Mouse (Mus musculus) MEL (cell line): ENCODE data around the gene Tnfrsf12a. TPM values are rescaled to one million over a fixed set of nuclear protein-coding genes. Genes with fewer than 3 reads are reported as not detected.

Experiments used
- DNase-seq: peaks from one replicate; pipeline ENCODE4 v3.0.0; 2011; ENCODE audit warnings: low read depth, low spot score
- H3K27ac ChIP-seq: 2 replicates; pipeline ENCODE4 v1.5.1; 2012; ENCODE audit warnings: low read depth, mild to moderate bottlenecking, control low read depth, low read length, moderate library complexity; ENCODE audit not compliant: control insufficient read depth
- H3K27me3 ChIP-seq, 2 experiments: fragments of 150-350 bp in 1 of 2; sonication (generic) in 1 of 2; 2 replicates each; pipeline ENCODE4 v1.6.1; 2012; ENCODE audit warnings: low read length in 2 of 2, mild to moderate bottlenecking in 2 of 2, improper control_type of control experiment in 1 of 2, moderate library complexity in 1 of 2; ENCODE audit not compliant: insufficient read depth in 2 of 2, control insufficient read depth in 1 of 2
- H3K36me3 ChIP-seq, 2 experiments: 2 replicates each; pipeline ENCODE4 v1.6.1; 2012 to 2014; ENCODE audit warnings: low read length in 2 of 2, improper control_type of control experiment in 1 of 2, inconsistent platforms in 1 of 2, mild to moderate bottlenecking in 1 of 2; ENCODE audit not compliant: insufficient read depth in 2 of 2, control insufficient read depth in 1 of 2
- H3K4me1 ChIP-seq, 2 experiments: fragments of 150-350 bp in 1 of 2; sonication (generic) in 1 of 2; 2 replicates each; pipeline ENCODE4 v1.6.1; 2012; ENCODE audit warnings: low read length in 2 of 2, improper control_type of control experiment in 1 of 2, mild to moderate bottlenecking in 1 of 2; ENCODE audit not compliant: insufficient read depth in 2 of 2, control insufficient read depth in 1 of 2
- H3K4me3 ChIP-seq, 2 experiments: fragments of 150-350 bp in 1 of 2; sonication (generic) in 1 of 2; 2 replicates each; pipeline ENCODE4 v1.5.1; 2012; ENCODE audit warnings: low read depth in 2 of 2, low read length in 2 of 2, mild to moderate bottlenecking in 2 of 2, moderate library complexity in 2 of 2, control low read depth in 1 of 2, improper control_type of control experiment in 1 of 2; ENCODE audit not compliant: control insufficient read depth in 1 of 2, insufficient read depth in 1 of 2
- H3K79me2 ChIP-seq: 2 replicates; pipeline ENCODE4 v1.6.1; 2012; ENCODE audit warnings: mild to moderate bottlenecking, low read length, moderate library complexity; ENCODE audit not compliant: control insufficient read depth, poor library complexity, insufficient read depth
- H3K9ac ChIP-seq: 2 replicates; pipeline ENCODE4 v1.6.1; 2012; ENCODE audit warnings: low read depth, mild to moderate bottlenecking, control low read depth, low read length, moderate library complexity; ENCODE audit not compliant: control insufficient read depth, poor library complexity, severe bottlenecking
- H3K9me3 ChIP-seq: fragments of 150-350 bp; sonication (generic); replicated peaks from 2 replicates; pipeline ENCODE4 v1.6.1; 2012; ENCODE audit warnings: mild to moderate bottlenecking, low read length, improper control_type of control experiment, moderate library complexity; ENCODE audit not compliant: insufficient read depth
- CHD2 ChIP-seq: IDR thresholded peaks from 2 replicates; pipeline ENCODE4 v1.6.1; 2011; ENCODE audit warnings: low read length, improper control_type of control experiment
- CTCF ChIP-seq, 3 experiments: IDR thresholded peaks in 2 of 3; conservative IDR thresholded peaks in 1 of 3; 2 replicates each; pipeline ENCODE4 v1.5.1; 2011 to 2012; ENCODE audit warnings: low read length in 3 of 3, low read depth in 2 of 3, mild to moderate bottlenecking in 2 of 3, improper control_type of control experiment in 1 of 3, inconsistent platforms in 1 of 3, mixed read lengths in 1 of 3, moderate library complexity in 1 of 3; ENCODE audit not compliant: control insufficient read depth in 1 of 3, insufficient read depth in 1 of 3, poor library complexity in 1 of 3, severe bottlenecking in 1 of 3
- E2F4 ChIP-seq: IDR thresholded peaks from 2 replicates; pipeline ENCODE4 v1.6.1; 2011; ENCODE audit warnings: low read depth, low read length, improper control_type of control experiment, borderline replicate concordance
- ELF1 ChIP-seq: IDR thresholded peaks from 2 replicates; pipeline ENCODE4 v1.6.1; 2014; ENCODE audit warnings: low read depth, mild to moderate bottlenecking, inconsistent platforms, low read length, improper control_type of control experiment, moderate library complexity
- EP300 ChIP-seq, 2 experiments: IDR thresholded peaks; 2 replicates each; pipeline ENCODE4 v1.6.1; 2011; ENCODE audit warnings: improper control_type of control experiment in 2 of 2, low read length in 2 of 2, low read depth in 1 of 2, mild to moderate bottlenecking in 1 of 2
- GATA1 ChIP-seq: IDR thresholded peaks from 2 replicates; pipeline ENCODE4 v1.6.1; 2011; ENCODE audit warnings: low read depth, low read length, improper control_type of control experiment
- JUND ChIP-seq: IDR thresholded peaks from 2 replicates; pipeline ENCODE4 v1.6.1; 2011; ENCODE audit warnings: low read depth, mild to moderate bottlenecking, improper control_type of control experiment, low read length
- MEF2A ChIP-seq: IDR thresholded peaks from 2 replicates; pipeline ENCODE4 v1.6.1; 2014; ENCODE audit warnings: low read depth, mild to moderate bottlenecking, inconsistent platforms, low read length, improper control_type of control experiment; ENCODE audit not compliant: poor library complexity, insufficient replicate concordance, severe bottlenecking; ENCODE audit errors: extremely low read depth
- MYB ChIP-seq: IDR thresholded peaks from 2 replicates; pipeline ENCODE4 v1.6.1; 2011; ENCODE audit warnings: mild to moderate bottlenecking, low read depth, low read length, improper control_type of control experiment
- MYC ChIP-seq: IDR thresholded peaks from 2 replicates; pipeline ENCODE4 v1.6.1; 2011; ENCODE audit warnings: low read depth, mild to moderate bottlenecking, low read length, improper control_type of control experiment, moderate library complexity
- NRF1 ChIP-seq: IDR thresholded peaks from 2 replicates; pipeline ENCODE4 v1.6.1; 2014; ENCODE audit warnings: low read depth, mild to moderate bottlenecking, inconsistent platforms, low read length, improper control_type of control experiment, moderate library complexity; ENCODE audit not compliant: poor library complexity, insufficient read depth, severe bottlenecking
- POLR2A ChIP-seq, 2 experiments: IDR thresholded peaks; 2 replicates each; pipeline ENCODE4 v1.6.1; 2011 to 2012; ENCODE audit warnings: low read length in 2 of 2, mild to moderate bottlenecking in 2 of 2, control low read depth in 1 of 2, improper control_type of control experiment in 1 of 2, low read depth in 1 of 2, moderate library complexity in 1 of 2; ENCODE audit not compliant: control insufficient read depth in 1 of 2, insufficient read depth in 1 of 2, poor library complexity in 1 of 2
- POLR2AphosphoS5 ChIP-seq: IDR thresholded peaks from 2 replicates; pipeline ENCODE4 v1.6.1; 2012; ENCODE audit warnings: low read depth, borderline replicate concordance, mild to moderate bottlenecking, inconsistent platforms, low read length, moderate library complexity, mixed read lengths
- RCOR1 ChIP-seq: IDR thresholded peaks from 2 replicates; pipeline ENCODE4 v1.6.1; 2012; ENCODE audit warnings: low read depth, mild to moderate bottlenecking, inconsistent platforms, low read length, improper control_type of control experiment
- TAL1 ChIP-seq: IDR thresholded peaks from 2 replicates; pipeline ENCODE4 v1.6.1; 2012; ENCODE audit warnings: mild to moderate bottlenecking, inconsistent platforms, low read length, moderate library complexity, mixed read lengths
- TCF12 ChIP-seq: IDR thresholded peaks from 2 replicates; pipeline ENCODE4 v1.6.1; 2014; ENCODE audit warnings: low read depth, mild to moderate bottlenecking, inconsistent platforms, low read length, improper control_type of control experiment, moderate library complexity
- USF1 ChIP-seq: IDR thresholded peaks from 2 replicates; pipeline ENCODE4 v1.6.1; 2014; ENCODE audit warnings: low read depth, mild to moderate bottlenecking, inconsistent platforms, low read length, improper control_type of control experiment, moderate library complexity
- USF2 ChIP-seq, 2 experiments: IDR thresholded peaks; 2 replicates each; pipeline ENCODE4 v1.6.1; 2011 to 2012; ENCODE audit warnings: improper control_type of control experiment in 2 of 2, low read length in 2 of 2, borderline replicate concordance in 1 of 2, inconsistent platforms in 1 of 2, low read depth in 1 of 2, mild to moderate bottlenecking in 1 of 2; ENCODE audit not compliant: insufficient read depth in 1 of 2
- ZC3H11A ChIP-seq: IDR thresholded peaks from 2 replicates; pipeline ENCODE4 v1.6.1; 2012; ENCODE audit warnings: low read depth, mild to moderate bottlenecking, inconsistent platforms, low read length, improper control_type of control experiment
- ZNF384 ChIP-seq: IDR thresholded peaks from 2 replicates; pipeline ENCODE4 v1.6.1; 2012; ENCODE audit warnings: low read depth, mild to moderate bottlenecking, inconsistent platforms, low read length, improper control_type of control experiment
- polyA plus RNA-seq, 2 experiments: library from polyadenylated mRNA; stranded (reverse) in 1 of 2; unstranded in 1 of 2; fragments of >175 nt in 1 of 2; fragments of >200 nt in 1 of 2; gene quantifications; 2 replicates each; pipeline versions ENCODE4 v1.2.1 to v1.2.4; 2012; ENCODE audit warnings: low replicate concordance in 2 of 2, low read depth in 1 of 2; ENCODE audit not compliant: insufficient read length in 2 of 2, insufficient read depth in 1 of 2, missing spikeins in 1 of 2
- total RNA-seq: library from RNA; depleted of rRNA; stranded (reverse); fragments of 300-350 nt; gene quantifications from 2 replicates; pipeline ENCODE4 v1.2.3, GENCODE M21; 2012

The Tnfrsf12a gene
- total and polyA plus RNA-seq, 3 experiments = 14.7 to 18.8 TPM; not detected in 1

DNA sequence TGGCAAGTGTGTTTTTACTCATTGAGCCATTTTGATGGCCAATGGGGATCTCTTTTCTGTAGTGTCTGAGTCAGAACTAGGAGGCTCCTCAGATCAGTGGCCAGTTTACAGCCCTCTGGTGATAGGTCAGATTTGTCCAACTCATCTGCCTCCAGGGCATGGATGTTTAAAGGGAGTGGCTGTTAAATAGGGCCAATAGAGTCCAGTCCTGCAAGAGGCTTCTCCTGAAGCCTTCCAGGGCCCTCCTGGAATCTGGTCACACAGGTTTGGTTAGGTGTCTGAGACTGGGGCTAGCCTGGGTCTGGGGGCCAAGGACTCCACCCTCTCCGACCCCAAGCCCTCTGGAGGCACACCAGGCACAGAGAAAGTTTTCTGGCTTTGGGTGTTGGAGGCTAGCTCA is 17.2 kb upstream of the Tnfrsf12a start:
- Histone ChIP-seq H3K36me3 (peaks cover 0 to 2% of the 10 kb centered on the region in 2 experiments; a peak in 2 of 4 replicates), H3K9ac (no peak overlapping the region), H3K4me3 (no peak overlapping the region), H3K79me2 (no peaks in the 10 kb centered on the region; the same call in 1 of the 2 replicates), H3K27ac (no peak overlapping the region), H3K27me3 (no peaks in the 10 kb centered on the region), H3K9me3 (no peaks in the 10 kb centered on the region), H3K4me1 (peaks cover 5 to 7% of the 10 kb centered on the region in 2 experiments; a peak in 3 of 4 replicates)
- no peak for DNase-seq
- TF ChIP-seq USF1 (no peak), E2F4 (no peak), TCF12 (no peak), POLR2AphosphoS5 (no peak), ZNF384 (no peak), MEF2A (no peak), RCOR1 (no peak), GATA1 (no peak), JUND (no peak), EP300 (IDR thresholded peaks at IDR 0.05; ENCODE audit: low read depth in 1 of 2, low read length in 2 of 2) (no peak), CHD2 (no peak), CTCF (IDR thresholded peaks at IDR 0.05 in 2 of 3, conservative IDR thresholded peaks at IDR 0.05 in 1 of 3; ENCODE audit: control insufficient read depth in 1 of 3, insufficient read depth in 1 of 3, low read depth in 2 of 3, low read length in 3 of 3, poor library complexity in 1 of 3, severe bottlenecking in 1 of 3) (no peak), POLR2A (IDR thresholded peaks at IDR 0.05; ENCODE audit: control insufficient read depth in 1 of 2, insufficient read depth in 1 of 2, low read depth in 1 of 2, low read length in 2 of 2, poor library complexity in 1 of 2) (no peak), MYC (no peak), MYB (no peak), NRF1 (no peak), USF2 (IDR thresholded peaks at IDR 0.05; ENCODE audit: borderline replicate concordance in 1 of 2, insufficient read depth in 1 of 2, low read depth in 1 of 2, low read length in 2 of 2) (no peak)

DNA sequence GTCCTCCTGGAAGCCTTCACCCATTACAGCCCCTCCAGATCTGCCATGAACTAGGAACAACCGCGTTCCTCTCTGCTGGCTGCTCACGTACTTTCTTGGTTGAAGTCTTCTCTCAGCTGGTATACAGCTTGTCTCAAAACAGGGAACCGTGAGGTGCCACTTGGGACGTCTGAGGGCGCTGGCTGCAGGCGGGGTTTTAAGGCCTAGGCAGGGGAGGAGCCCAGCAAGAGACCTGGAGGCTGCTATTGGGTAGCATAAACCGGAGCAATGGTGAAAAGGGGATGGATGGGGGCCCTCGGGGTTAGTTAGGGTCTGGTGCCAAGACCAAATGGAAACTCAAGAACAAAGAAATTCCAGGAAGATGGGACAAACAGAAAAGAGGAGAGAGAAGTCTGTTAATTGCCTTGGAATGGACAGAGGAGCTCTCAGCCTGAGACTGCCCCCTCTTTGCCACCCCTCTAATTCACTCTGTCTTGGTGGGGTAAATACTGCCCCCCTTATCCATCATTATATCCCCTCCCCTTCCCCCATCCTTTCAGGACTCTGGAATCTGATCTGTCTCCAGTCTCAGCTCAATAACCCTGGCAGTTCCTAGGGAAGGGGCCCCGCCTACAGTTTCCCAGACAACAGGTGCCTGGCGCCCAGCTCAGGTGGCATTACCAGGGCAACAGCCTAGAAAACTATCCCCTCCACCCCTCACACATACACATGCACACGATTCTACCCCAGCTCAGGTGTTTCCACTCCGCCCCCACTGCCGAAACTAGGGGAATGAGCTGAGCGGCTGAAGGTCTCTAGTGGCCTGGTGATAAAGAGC is 6.8 kb upstream of the Tnfrsf12a start, which contains the start of gene Cldn9:
Cldn9 (minus strand) TSS at position 171 of the 817 bp plus-strand sequence.
- H3K27me3 ChIP-seq = no peaks in the 10 kb centered on the region
- no peak within 1 kb of the TSS for H3K9ac ChIP-seq
- H3K4me1 ChIP-seq = peaks cover 0 to 19% of the 10 kb centered on the region in 2 experiments; a peak in 3 of 4 replicates

More for the DNA sequence above, 6.8 kb upstream of the Tnfrsf12a start, which contains the start of gene Cldn9:
- no peaks in the 10 kb centered on the region for H3K9me3 ChIP-seq
- TF ChIP-seq ELF1 (no peak), TAL1 (no peak), ZC3H11A (no peak), RCOR1 (no peak), POLR2A (IDR thresholded peaks at IDR 0.05; ENCODE audit: control insufficient read depth in 1 of 2, insufficient read depth in 1 of 2, low read depth in 1 of 2, low read length in 2 of 2, poor library complexity in 1 of 2) (no peak)
- H3K36me3 ChIP-seq = peaks cover 0 to 10% of the 10 kb centered on the region in 2 experiments; a peak in 2 of 4 replicates
- H3K27ac ChIP-seq = no peak within 1 kb of the TSS
- no peaks in the 10 kb centered on the region for H3K79me2 ChIP-seq
- no peak within 1 kb of the TSS for H3K4me3 ChIP-seq
- peak; percentile 31 for DNase-seq
